Mouse (Mus musculus) forebrain, embryonic 15.5 days (tissue): ENCODE results near the gene Iqch. TPM values are rescaled to one million over a fixed set of nuclear protein-coding genes. Genes with fewer than 3 reads are reported as not detected.

Source experiments
- ATAC-seq: fragments of 200-750 bp; cut with Nextera tagmentation; replicated peaks from 2 replicates; pipeline ENCODE4 v1.8.0; 2017; ENCODE audit warnings: mild to moderate bottlenecking, moderate TSS enrichment, moderate library complexity
- H3K27ac ChIP-seq: fragments of 300-500 bp; sonication (generic); replicated peaks from 2 replicates; pipeline ENCODE4 v1.5.1; 2015; ENCODE audit warnings: mild to moderate bottlenecking, inconsistent platforms
- H3K27me3 ChIP-seq: fragments of 300-500 bp; sonication (generic); 2 replicates; pipeline ENCODE4 v1.6.1; 2015; ENCODE audit warnings: inconsistent platforms
- H3K36me3 ChIP-seq: fragments of 300-500 bp; sonication (generic); 2 replicates; pipeline ENCODE4 v1.6.1; 2015; ENCODE audit warnings: mild to moderate bottlenecking, inconsistent platforms
- H3K4me1 ChIP-seq: fragments of 300-500 bp; sonication (generic); 2 replicates; pipeline ENCODE4 v1.6.1; 2015; ENCODE audit warnings: inconsistent platforms
- H3K4me2 ChIP-seq: fragments of 300-500 bp; sonication (generic); replicated peaks from 2 replicates; pipeline ENCODE4 v1.6.1; 2015; ENCODE audit warnings: mild to moderate bottlenecking, inconsistent platforms
- H3K4me3 ChIP-seq: fragments of 300-500 bp; sonication (generic); 2 replicates; pipeline ENCODE4 v1.5.1; 2015; ENCODE audit warnings: mild to moderate bottlenecking, inconsistent platforms
- H3K9ac ChIP-seq: fragments of 300-500 bp; sonication (generic); replicated peaks from 2 replicates; pipeline ENCODE4 v1.6.1; 2015; ENCODE audit warnings: mild to moderate bottlenecking, inconsistent platforms
- H3K9me3 ChIP-seq: fragments of 300-500 bp; sonication (generic); 2 replicates; pipeline ENCODE4 v1.6.1; 2016; ENCODE audit warnings: inconsistent platforms
- WGBS: fragments of 180-500 bp; shearing (Covaris S2); methylation state at CpG from one replicate; pipeline ENCODE4 v1.1.7; 2015; ENCODE audit warnings: mixed read lengths; 5-methylcytosine and 5-hydroxymethylcytosine counted together
- polyA plus RNA-seq: library from polyadenylated mRNA; unstranded; fragments of >200 nt; fragmentation: Nextera tagmentation; extraction: Ambion mirVana; gene quantifications from 2 replicates; pipeline ENCODE4 v1.2.1, GENCODE M21; 2015

The Iqch gene
- polyA plus RNA-seq, 1 experiment from 2014 or later: 0.15 TPM

- H3K9ac ChIP-seq: no peak overlapping the region
- H3K4me2 ChIP-seq: no peak overlapping the region
- H3K27me3 ChIP-seq: no peaks in the 10 kb centered on the region
- no peak overlapping the region for H3K27ac ChIP-seq
- 83% methylated on average over 5 of the region's 5 CpGs for WGBS
- H3K4me1 ChIP-seq: peaks cover 11% of the 10 kb centered on the region
- no peaks in the 10 kb centered on the region for H3K9me3 ChIP-seq
- H3K4me3 ChIP-seq: no peak overlapping the region
- H3K36me3 ChIP-seq: no peaks in the 10 kb centered on the region
- ATAC-seq: no peak
Observed at GRCm38 (mm10) chr9:63454341-63454740, 148.0 kb downstream of the Iqch start.

- 23% methylated on average over 4 of the region's 4 CpGs for WGBS
- no peak overlapping the region for H3K27ac ChIP-seq
- no peak for ATAC-seq
Observed at GRCm38 (mm10) chr9:63450531-63451030, 151.7 kb downstream of the Iqch start.

GRCm38 (mm10) chr9:63443695-63444094 is 158.6 kb downstream of the Iqch start:
- WGBS: 85% methylated on average over 6 of the region's 6 CpGs
- H3K27ac ChIP-seq: no peak overlapping the region
- peaks cover 7% of the 10 kb centered on the region for H3K27me3 ChIP-seq
- no peak overlapping the region for H3K4me2 ChIP-seq
- no peak overlapping the region for H3K4me3 ChIP-seq
- no peak overlapping the region for H3K9ac ChIP-seq
- no peaks in the 10 kb centered on the region for H3K9me3 ChIP-seq
- no peaks in the 10 kb centered on the region for H3K36me3 ChIP-seq
- H3K4me1 ChIP-seq: no peaks in the 10 kb centered on the region
- ATAC-seq: no peak

More at GRCm38 (mm10) chr9:63450531-63451030, 151.7 kb downstream of the Iqch start:
- no peak overlapping the region for H3K4me3 ChIP-seq
- no peaks in the 10 kb centered on the region for H3K9me3 ChIP-seq
- no peaks in the 10 kb centered on the region for H3K36me3 ChIP-seq
- H3K4me2 ChIP-seq: no peak overlapping the region
- no peak overlapping the region for H3K9ac ChIP-seq
- H3K4me1 ChIP-seq: peaks cover 11% of the 10 kb centered on the region
- H3K27me3 ChIP-seq: peaks cover 9% of the 10 kb centered on the region

- Histone ChIP-seq H3K36me3 (no peaks in the 10 kb centered on the region), H3K9me3 (no peaks in the 10 kb centered on the region), H3K4me3 (no peak overlapping the region), H3K27me3 (no peaks in the 10 kb centered on the region), H3K27ac (no peak overlapping the region), H3K4me2 (no peak overlapping the region), H3K9ac (no peak overlapping the region), H3K4me1 (no peaks in the 10 kb centered on the region)
- 78% methylated on average over 1 of the region's 1 CpGs for WGBS
- ATAC-seq: no peak
Observed at GRCm38 (mm10) chr9:63430652-63431051, 171.6 kb downstream of the Iqch start.

GRCm38 (mm10) chr9:63421096-63421736 is 181.1 kb downstream of the Iqch start:
- no peak overlapping the region for H3K4me2 ChIP-seq
- peaks cover 10% of the 10 kb centered on the region for H3K4me1 ChIP-seq
- H3K9ac ChIP-seq: no peak overlapping the region
- no peak for ATAC-seq
- H3K27me3 ChIP-seq: no peaks in the 10 kb centered on the region
- no peaks in the 10 kb centered on the region for H3K9me3 ChIP-seq
- H3K27ac ChIP-seq: no peak overlapping the region
- WGBS: 64% methylated on average over 9 of the region's 9 CpGs
- H3K36me3 ChIP-seq: no peaks in the 10 kb centered on the region
- no peak overlapping the region for H3K4me3 ChIP-seq

GRCm38 (mm10) chr9:63420396-63420795 is 181.9 kb downstream of the Iqch start:
- ATAC-seq: no peak
- no peak overlapping the region for H3K4me2 ChIP-seq
- H3K4me3 ChIP-seq: no peak overlapping the region
- H3K27ac ChIP-seq: no peak overlapping the region
- peaks cover 10% of the 10 kb centered on the region for H3K4me1 ChIP-seq
- no peak overlapping the region for H3K9ac ChIP-seq
- no peaks in the 10 kb centered on the region for H3K36me3 ChIP-seq
- no peaks in the 10 kb centered on the region for H3K27me3 ChIP-seq
- WGBS: 2% methylated on average over 6 of the region's 6 CpGs
- no peaks in the 10 kb centered on the region for H3K9me3 ChIP-seq

- Histone ChIP-seq H3K4me2 (no peak overlapping the region), H3K4me3 (no peak overlapping the region), H3K4me1 (peaks cover 24% of the 10 kb centered on the region), H3K27me3 (no peaks in the 10 kb centered on the region), H3K9ac (no peak overlapping the region), H3K36me3 (no peaks in the 10 kb centered on the region), H3K9me3 (no peaks in the 10 kb centered on the region), H3K27ac (no peak overlapping the region)
- no peak for ATAC-seq
- WGBS: 82% methylated on average over 1 of the region's 1 CpGs
Observed at GRCm38 (mm10) chr9:63400176-63400575, 202.1 kb downstream of the Iqch start.

GRCm38 (mm10) chr9:63399463-63399815 is 202.9 kb downstream of the Iqch start:
- no peaks in the 10 kb centered on the region for H3K9me3 ChIP-seq
- no peaks in the 10 kb centered on the region for H3K36me3 ChIP-seq
- no peak; the same call in 1 of the 2 replicates for ATAC-seq
- H3K27me3 ChIP-seq: no peaks in the 10 kb centered on the region
- WGBS: 4% methylated on average over 8 of the region's 8 CpGs
- H3K4me1 ChIP-seq: peaks cover 24% of the 10 kb centered on the region
- H3K27ac ChIP-seq: peak overlapping the region; percentile 69; the same call in 1 of the 2 replicates
- H3K4me3 ChIP-seq: peak overlapping the region; percentile 75
- H3K9ac ChIP-seq: peak overlapping the region; percentile 96
- H3K4me2 ChIP-seq: peak overlapping the region; percentile 97

- Histone ChIP-seq H3K36me3 (no peaks in the 10 kb centered on the region), H3K9ac (peak within 1 kb of the TSS; percentile 96), H3K4me2 (peak within 1 kb of the TSS; percentile 97), H3K27me3 (no peaks in the 10 kb centered on the region), H3K4me1 (peaks cover 24% of the 10 kb centered on the region), H3K4me3 (peak within 1 kb of the TSS; percentile 75), H3K9me3 (no peaks in the 10 kb centered on the region), H3K27ac (peak within 1 kb of the TSS; percentile 69)
- ATAC-seq: peak; percentile 96
- under 1% methylated on average over 73 of the region's 74 CpGs for WGBS
Observed at GRCm38 (mm10) chr9:63398611-63399462, 203.5 kb downstream of the Iqch start, which contains the start of gene 2300009A05Rik. Gene 2300009A05Rik (minus strand): TSS chr9:63399246.

- H3K4me2 ChIP-seq: no peak overlapping the region
- no peak overlapping the region for H3K4me3 ChIP-seq
- no peaks in the 10 kb centered on the region for H3K9me3 ChIP-seq
- H3K27me3 ChIP-seq: no peaks in the 10 kb centered on the region
- WGBS: 73% methylated on average over 7 of the region's 7 CpGs
- H3K9ac ChIP-seq: no peak overlapping the region
- H3K4me1 ChIP-seq: peaks cover 24% of the 10 kb centered on the region
- ATAC-seq: no peak
- H3K27ac ChIP-seq: no peak overlapping the region
- H3K36me3 ChIP-seq: no peaks in the 10 kb centered on the region
Observed at GRCm38 (mm10) chr9:63395612-63396011, 206.7 kb downstream of the Iqch start.

GRCm38 (mm10) chr9:63391307-63391706 is 211.0 kb downstream of the Iqch start:
- Histone ChIP-seq H3K4me3 (no peak overlapping the region), H3K27me3 (no peaks in the 10 kb centered on the region), H3K36me3 (no peaks in the 10 kb centered on the region), H3K27ac (no peak overlapping the region), H3K9ac (no peak overlapping the region), H3K4me2 (no peak overlapping the region), H3K9me3 (no peaks in the 10 kb centered on the region), H3K4me1 (peaks cover 6% of the 10 kb centered on the region)
- ATAC-seq: no peak
- WGBS: 84% methylated on average over 2 of the region's 2 CpGs

GRCm38 (mm10) chr9:63382761-63383160 is 219.5 kb downstream of the Iqch start:
- Histone ChIP-seq H3K27ac (no peak overlapping the region), H3K4me3 (no peak overlapping the region), H3K36me3 (no peaks in the 10 kb centered on the region), H3K27me3 (no peaks in the 10 kb centered on the region), H3K9me3 (no peaks in the 10 kb centered on the region), H3K4me2 (no peak overlapping the region), H3K9ac (no peak overlapping the region), H3K4me1 (peaks cover 7% of the 10 kb centered on the region; the same call in 1 of the 2 replicates)
- no peak for ATAC-seq
- 94% methylated on average over 4 of the region's 4 CpGs for WGBS
